Mouse (Mus musculus): ENCODE measurements around the gene Lemd2. TPM values are rescaled to one million over a fixed set of nuclear protein-coding genes. Genes with fewer than 3 reads are reported as not detected.

The Lemd2 gene
- total RNA-seq, 2 experiments from 2014 or later, result 69.1 to 73.3 TPM

- DNase-seq (ENCODE audit: low spot score in 2 of 2), result peak; percentile 58 to 70
Observed at GRCm38 (mm10) chr17:27228216-27228915, 24.1 kb upstream of the Lemd2 start.

DNA sequence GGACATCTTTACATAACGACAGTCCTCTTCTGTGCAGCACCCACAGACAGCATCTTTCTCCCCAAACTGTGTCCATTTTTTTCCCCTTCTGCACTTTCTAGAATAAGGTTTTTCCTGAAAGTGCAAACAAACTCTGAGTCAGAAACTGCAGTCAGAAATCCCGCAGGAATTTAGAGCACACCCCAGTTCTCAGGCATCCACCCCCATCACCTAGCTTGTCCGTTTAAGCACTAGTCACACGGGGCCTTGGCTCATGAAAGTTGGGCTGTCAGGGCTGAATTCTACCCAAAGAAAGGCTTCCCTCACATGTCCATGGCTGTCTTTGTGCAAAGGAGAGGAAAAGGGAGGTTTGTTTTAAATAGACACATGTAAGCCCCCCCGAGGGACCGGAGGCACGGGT, 23.0 kb upstream of the Lemd2 start:
- DNase-seq (ENCODE audit: low spot score in 2 of 2), result no peak

- no peak for DNase-seq (ENCODE audit: low spot score in 2 of 2)
Observed at GRCm38 (mm10) chr17:27226701-27227100, 22.4 kb upstream of the Lemd2 start.

DNA sequence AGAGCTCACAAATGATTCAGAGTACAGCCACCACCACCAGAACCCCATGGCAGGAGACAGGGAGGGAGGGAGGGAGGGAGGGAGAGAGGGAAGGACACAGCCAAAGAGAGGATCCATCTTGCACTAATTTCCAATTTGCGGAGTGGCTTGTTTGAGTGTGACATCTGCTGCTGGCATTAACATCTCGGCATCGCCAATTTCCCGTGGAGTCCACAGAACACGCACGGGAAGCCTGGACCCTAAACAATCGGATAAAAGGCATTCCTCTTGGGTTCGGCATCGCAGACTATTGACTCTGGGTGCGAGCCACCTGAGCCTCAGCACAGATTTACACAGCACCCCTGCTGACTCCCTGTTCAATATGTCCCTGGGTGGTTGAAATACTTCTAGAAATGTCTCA, 21.5 kb upstream of the Lemd2 start:
- DNase-seq (ENCODE audit: low spot score in 2 of 2), result no peak

GRCm38 (mm10) chr17:27223821-27224220, 19.6 kb upstream of the Lemd2 start:
- DNase-seq (ENCODE audit: low spot score in 2 of 2), result no peak

GRCm38 (mm10) chr17:27221562-27221961, 17.3 kb upstream of the Lemd2 start:
- DNase-seq (ENCODE audit: low spot score in 2 of 2), result no peak

DNA sequence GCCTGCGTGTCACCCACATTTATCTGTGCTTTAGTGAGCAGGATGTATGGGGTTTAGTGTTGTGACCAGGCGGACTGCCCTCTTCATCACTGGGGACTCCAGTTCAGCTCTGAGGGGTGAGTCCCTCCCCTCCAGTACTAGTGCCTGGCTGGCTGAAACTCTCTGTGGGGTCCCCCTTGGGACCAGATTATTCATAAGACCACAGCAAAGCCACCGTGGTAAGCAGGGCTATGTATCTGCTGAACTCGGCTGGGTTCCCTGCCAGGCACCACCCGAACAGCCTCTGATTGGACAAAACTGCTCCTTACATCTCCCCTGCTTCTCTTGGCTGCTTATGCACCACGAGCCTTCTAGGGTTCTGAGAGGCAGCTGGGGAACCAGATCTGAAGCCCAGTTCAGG, 14.6 kb upstream of the Lemd2 start:
- DNase-seq (ENCODE audit: low spot score in 2 of 2), result no peak

DNA sequence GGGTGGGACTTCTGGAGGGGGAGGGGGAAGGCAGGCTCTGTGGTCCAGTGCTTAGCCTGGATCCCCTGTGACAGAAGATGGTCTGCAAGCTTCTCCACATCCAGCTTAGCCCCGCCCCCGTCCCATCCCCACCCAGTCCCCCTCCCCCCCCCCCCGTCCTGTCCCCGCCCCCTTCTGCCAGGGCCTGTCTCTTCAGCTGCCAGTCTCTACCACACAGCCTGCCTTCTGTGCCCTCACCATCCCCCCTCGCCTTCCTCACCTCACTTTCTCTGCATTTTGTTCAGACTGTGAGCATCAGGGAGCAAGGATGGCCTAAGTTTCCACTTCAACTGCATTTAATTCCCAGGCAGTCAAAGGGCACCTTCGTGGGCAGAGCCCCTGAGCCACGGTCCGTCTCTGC, 14.1 kb upstream of the Lemd2 start:
- DNase-seq (ENCODE audit: low spot score in 2 of 2), result no peak

DNA sequence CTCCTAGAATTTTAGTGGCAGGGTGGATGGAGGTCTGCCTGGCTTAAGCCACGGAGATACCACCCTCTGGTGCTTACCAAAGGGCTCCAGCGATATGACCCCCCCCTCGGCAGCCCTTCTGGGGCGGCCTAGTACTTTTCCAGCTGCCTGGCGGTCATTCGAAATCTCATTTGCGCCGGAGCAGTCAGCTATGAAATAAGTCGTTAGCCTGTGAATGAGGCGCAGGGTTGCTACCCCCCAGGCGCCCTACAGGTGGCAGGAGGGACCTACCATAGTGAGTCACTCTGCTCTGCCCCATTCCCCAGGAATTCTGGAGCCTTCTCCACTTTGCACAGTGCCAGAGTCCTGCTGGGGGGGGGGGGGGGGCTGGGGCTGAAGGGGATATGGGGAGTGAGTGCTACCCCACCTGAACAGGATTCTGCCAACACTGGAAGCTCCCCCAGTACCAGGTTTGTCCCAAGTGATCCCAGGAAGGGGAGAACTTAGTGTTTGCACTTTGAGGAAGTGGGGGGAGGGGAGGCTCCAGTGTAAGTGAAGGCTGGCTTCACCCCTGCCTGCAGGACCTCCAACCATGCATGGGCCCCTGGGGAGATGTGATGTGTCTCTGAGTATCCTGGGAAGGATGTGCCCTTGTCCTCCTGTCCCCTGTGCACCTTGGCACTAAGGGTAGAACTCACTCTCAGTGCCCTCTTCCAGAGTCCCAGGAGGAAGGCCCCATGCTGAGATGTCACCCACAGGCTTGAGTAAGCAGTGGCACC, 8.7 kb upstream of the Lemd2 start:
- no peak for DNase-seq (ENCODE audit: low spot score in 2 of 2)

DNA sequence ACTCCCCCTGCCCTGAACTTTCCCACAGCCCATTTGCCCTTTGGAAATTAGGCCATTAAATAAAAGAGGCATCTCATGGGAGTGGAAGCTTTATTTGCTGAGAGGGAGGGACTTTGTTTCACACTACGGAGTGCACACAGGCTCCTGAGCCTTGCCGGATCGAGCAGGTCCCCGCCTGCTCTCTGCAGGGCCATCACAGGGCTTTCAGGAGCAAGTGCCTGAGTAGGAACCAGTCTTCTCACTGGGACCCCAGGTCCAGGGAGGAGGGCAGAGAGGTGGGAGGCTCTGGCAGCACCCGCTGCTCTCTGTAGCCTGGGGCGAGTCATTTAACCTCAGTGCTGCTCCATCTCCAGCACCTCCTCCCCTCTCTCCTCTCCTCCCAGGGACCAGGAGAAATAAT, 7.7 kb upstream of the Lemd2 start:
- DNase-seq (ENCODE audit: low spot score in 2 of 2), result no peak

DNA sequence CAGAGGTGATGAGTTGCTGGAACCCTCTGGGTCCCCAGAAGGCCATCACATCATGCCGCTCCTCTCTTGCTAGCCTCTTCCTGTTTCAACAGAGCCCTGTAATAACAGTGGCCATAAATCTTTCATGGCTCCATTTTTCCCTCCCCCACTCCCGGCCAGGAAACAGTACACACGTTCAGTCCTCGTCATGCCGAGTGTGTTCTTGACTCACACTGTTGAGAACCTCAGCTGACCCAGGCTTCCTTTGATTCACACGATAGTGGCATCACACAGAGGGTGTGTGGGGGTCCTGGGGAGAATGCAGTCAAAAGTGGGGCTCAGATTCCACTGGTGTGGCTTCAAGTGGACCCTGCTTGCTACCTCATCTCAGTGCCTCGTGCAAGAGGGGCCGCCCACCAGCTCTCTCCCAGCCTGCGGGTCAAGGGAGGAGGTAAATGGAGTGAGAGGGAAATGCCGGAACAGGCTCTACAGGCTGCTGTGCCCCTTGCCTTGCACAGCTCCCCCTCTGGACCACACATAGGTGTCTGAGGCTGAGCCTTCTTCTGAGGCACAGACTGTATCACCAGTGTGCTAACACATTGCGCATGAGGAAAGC, 2.9 kb upstream of the Lemd2 start:
- DNase-seq (ENCODE audit: low spot score in 2 of 2), result no peak

DNA sequence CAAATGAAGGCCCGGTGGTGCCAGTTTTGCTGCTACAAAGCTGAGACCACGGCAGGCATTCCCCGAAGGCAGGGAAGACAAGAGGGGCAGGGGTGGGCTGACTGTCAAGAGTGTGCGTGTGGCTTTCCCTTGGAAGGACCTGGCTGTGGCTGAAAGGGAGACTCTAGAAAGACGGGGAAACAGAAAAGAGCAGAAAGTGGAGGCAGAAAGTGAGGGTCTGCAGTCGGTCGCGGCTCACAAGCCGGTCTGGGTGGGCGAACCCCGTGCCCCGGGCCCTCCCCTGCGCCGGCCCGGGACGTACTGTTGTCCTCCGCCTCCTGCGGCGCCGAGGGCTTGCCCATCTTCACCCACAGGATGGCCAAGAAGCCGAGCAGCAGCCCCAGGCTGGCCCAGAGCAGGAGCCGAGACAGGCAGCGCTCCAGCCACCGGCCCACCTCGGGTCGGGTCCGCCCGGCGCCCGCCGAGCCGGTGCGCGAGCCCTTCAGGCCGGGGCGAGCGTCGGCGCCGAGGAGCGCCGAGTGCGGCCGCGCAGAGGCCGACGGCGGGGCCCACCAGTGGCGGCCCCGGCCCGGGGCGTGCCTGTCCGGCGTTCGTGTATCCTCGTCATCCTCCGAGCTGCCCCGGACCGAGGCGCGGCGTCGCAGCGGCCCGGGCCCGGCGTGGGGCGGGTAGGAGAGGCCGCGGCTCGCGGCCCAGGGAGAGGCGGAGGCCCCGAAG, 753 bp downstream of the Lemd2 start:
- no peak for DNase-seq (ENCODE audit: low spot score in 2 of 2)

GRCm38 (mm10) chr17:27202919-27203357, 1.3 kb downstream of the Lemd2 start:
- DNase-seq (ENCODE audit: low spot score in 2 of 2), result no peak

DNA sequence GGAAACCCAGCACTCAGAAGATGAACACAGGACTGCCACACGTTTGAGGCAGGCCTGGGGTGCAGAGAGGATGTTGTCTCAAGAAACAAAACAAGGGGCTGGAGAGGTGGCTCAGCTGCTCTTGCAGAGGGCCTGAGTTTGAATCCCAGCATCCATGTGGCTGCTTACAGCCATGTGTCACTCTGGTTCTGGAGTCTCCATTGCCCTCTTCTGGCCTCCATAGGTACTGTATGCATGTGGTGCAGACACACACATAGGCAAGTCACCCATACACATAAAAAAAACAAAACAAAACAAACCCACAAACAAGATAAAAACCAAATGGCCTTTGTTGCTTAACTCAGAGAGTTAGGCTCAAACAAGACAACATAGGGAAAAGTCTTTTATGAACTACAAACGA, 2.3 kb downstream of the Lemd2 start:
- no peak for DNase-seq (ENCODE audit: low spot score in 2 of 2)

- no peak for DNase-seq (ENCODE audit: low spot score in 2 of 2)
Observed at GRCm38 (mm10) chr17:27200801-27201200, 3.5 kb downstream of the Lemd2 start.

GRCm38 (mm10) chr17:27199864-27200263, 4.4 kb downstream of the Lemd2 start:
- DNase-seq (ENCODE audit: low spot score in 2 of 2), result no peak

GRCm38 (mm10) chr17:27199205-27199604, 5.1 kb downstream of the Lemd2 start:
- DNase-seq (ENCODE audit: low spot score in 2 of 2), result no peak

DNA sequence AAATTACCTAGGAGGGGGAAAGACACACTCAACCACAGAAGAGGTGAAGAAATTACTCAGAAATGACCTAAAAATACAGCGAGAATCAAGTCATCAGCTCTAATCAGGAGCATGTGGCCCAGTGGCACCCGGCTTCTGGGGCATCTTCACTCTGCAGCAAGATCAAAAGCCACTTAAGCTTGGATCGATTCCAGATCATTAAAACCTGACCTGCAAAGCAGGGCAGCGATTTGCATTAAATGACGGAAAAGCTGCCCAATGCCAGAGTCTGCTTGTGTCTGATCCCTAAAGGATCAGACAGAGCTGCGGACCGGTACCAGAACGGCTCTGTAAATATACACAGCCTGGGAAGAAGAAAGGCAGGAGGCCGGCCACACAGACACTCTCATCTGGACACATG, 8.1 kb downstream of the Lemd2 start:
- DNase-seq (ENCODE audit: low spot score in 2 of 2), result no peak

DNA sequence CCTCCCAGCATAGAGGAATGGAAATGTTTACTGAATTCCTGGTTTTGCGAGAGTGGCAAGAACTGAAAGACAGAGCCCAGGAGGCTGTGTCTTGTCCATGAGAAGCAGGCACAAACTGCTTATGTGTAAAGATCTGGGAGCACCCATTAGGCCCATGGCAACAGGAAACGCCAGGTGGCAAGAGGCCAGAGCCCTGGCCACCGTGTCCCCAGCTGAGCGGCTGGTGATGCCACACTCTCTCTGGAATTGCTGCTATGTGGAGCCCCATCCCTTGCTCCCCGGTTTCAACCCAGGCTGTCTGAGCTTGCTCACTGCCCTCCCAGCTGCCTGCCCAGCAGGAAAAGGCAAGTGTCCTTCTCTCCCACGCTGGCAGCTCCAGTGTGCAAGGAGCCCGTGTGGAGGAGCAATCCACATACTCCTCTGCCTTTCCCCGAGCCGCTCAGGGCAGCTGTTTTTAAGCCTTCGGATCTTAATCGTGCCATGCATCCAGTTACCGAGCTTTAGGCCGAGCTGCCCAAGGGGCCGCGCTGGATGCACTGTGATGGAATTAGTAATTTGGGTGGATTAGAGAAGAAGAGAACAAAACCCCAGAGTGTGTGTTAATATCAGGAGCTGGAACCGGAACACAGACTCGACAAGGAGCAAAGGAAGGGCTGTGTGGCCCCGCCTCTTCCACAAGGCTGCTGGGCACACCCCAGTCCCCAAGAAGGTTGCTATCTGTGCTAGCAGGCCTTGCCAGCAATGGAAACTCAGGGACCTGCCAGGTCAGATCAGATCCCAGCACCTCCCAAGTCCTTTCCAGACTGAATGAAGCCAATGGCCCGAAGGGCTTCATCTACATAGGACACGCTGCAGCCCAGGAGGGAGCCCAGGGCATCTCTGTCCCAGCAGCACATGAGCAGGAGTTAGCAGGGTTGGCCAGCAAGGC, 9.7 kb downstream of the Lemd2 start:
- DNase-seq (ENCODE audit: low spot score in 2 of 2), result no peak

- DNase-seq (ENCODE audit: low spot score in 2 of 2), result no peak
Observed at GRCm38 (mm10) chr17:27191804-27192203, 12.5 kb downstream of the Lemd2 start.

DNA sequence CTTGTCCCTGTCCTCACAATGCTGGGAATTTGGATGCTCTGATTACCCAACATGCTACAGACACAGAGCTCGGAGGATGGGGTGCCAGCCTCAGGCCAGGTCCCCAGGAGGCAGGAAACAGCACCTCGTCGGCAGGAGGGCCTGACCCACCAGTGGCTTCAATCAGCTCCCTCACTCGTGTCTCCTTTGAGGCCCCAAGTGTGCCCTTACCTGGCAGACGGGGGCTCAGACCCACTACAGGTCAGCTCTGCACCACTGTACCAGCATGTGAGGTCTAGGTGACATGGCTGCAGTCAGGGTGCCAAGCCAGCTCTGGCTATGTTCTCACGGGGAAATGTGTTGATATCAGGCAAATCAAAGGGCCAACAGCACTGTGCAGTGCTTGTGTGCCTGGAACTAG, 13.1 kb downstream of the Lemd2 start:
- no peak for DNase-seq (ENCODE audit: low spot score in 2 of 2)

Measured in adrenal gland, postnatal 4 days (tissue).